Mouse (Mus musculus) kidney, embryonic 15.5 days (tissue): ENCODE data around the gene Pls3. TPM values are rescaled to one million over a fixed set of nuclear protein-coding genes. Genes with fewer than 3 reads are reported as not detected.

Source experiments
- ATAC-seq: fragments of 200-750 bp; cut with Nextera tagmentation; replicated peaks from 2 replicates; pipeline ENCODE4 v1.8.0; 2017; ENCODE audit warnings: moderate TSS enrichment; ENCODE audit not compliant: low FRiP score
- H3K27ac ChIP-seq: fragments of 300-500 bp; sonication (generic); 2 replicates; pipeline ENCODE4 v1.5.1; 2015; ENCODE audit warnings: mild to moderate bottlenecking, inconsistent platforms
- H3K27me3 ChIP-seq: fragments of 300-500 bp; sonication (generic); 2 replicates; pipeline ENCODE4 v1.6.1; 2015; ENCODE audit warnings: inconsistent platforms
- H3K36me3 ChIP-seq: fragments of 300-500 bp; sonication (generic); 2 replicates; pipeline ENCODE4 v1.6.1; 2015; ENCODE audit warnings: inconsistent platforms
- H3K4me1 ChIP-seq: fragments of 300-500 bp; sonication (generic); 2 replicates; pipeline ENCODE4 v1.6.1; 2015; ENCODE audit warnings: inconsistent platforms
- H3K4me2 ChIP-seq: fragments of 300-500 bp; sonication (generic); 2 replicates; pipeline ENCODE4 v1.6.1; 2015; ENCODE audit warnings: moderate library complexity, mild to moderate bottlenecking, inconsistent platforms
- H3K4me3 ChIP-seq: fragments of 300-500 bp; sonication (generic); replicated peaks from 2 replicates; pipeline ENCODE4 v1.5.1; 2015; ENCODE audit warnings: mild to moderate bottlenecking, inconsistent platforms
- H3K9ac ChIP-seq: fragments of 300-500 bp; sonication (generic); 2 replicates; pipeline ENCODE4 v1.6.1; 2015; ENCODE audit warnings: mild to moderate bottlenecking, inconsistent platforms
- H3K9me3 ChIP-seq: fragments of 300-500 bp; sonication (generic); replicated peaks from 2 replicates; pipeline ENCODE4 v1.6.1; 2016; ENCODE audit warnings: inconsistent platforms
- WGBS: fragments of 180-500 bp; shearing (Covaris S2); methylation state at CpG from one replicate; pipeline ENCODE4 v1.1.7; 2015; ENCODE audit warnings: mixed read lengths; 5-methylcytosine and 5-hydroxymethylcytosine counted together
- polyA plus RNA-seq: library from polyadenylated mRNA; unstranded; fragments of >200 nt; fragmentation: Nextera tagmentation; extraction: Ambion mirVana; gene quantifications from 2 replicates; pipeline ENCODE4 v1.2.1, GENCODE M21; 2015

The Pls3 gene
- polyA plus RNA-seq = 117 and 122 TPM in 2 replicates

DNA sequence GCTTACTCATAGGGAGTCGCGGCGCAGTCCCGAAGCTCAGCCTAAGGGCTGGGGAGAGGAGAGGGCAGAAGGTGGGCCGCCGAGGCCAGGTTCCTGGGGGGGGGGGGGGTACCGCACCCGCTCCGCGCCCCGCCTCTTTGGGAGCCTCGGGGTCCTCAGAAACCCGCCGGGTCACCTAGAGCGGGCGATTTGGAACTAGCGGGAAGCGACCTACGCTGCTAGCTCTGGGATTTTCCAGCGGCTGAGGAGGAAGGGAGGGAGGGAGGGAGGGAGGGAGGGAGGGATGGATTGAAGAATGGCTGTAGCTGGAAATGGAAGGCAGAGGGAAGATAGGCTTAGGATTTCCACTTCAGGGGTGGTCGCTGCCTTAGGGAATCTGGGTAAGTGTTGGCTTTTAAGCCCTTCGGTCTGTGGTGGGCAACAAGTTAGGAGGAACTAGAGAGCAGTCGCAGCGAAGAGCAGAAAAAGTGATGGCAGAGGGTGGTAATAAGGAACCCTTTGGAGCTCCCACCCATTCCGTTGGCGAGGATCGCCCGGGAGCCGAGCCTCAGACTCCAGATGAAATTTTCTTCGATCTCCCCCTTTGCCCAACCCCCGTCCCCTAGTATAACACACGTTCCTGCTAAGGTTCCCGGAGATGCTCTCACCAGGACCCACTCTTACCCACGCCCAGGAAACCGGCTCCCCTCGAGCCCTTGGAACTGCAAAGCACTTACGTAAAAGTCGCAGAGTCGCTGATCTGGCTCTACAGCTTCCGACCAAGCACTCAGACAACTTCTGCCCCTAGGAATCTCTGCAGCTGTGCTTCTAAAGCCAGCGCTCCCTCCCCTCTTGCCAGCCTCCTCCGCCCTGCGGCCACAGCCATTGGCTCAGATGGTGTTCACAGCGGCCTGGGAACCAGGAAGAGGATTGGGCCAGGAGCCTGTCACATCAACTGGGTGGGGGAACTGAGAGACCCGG, at the start of gene Pls3:
Gene Pls3 (minus strand): TSS at position 851 of the 960 bp plus-strand sequence.
- no peaks in the 10 kb centered on the region for H3K36me3 ChIP-seq
- H3K27me3 ChIP-seq = peaks cover 16% of the 10 kb centered on the region; the same call in 1 of the 2 replicates
- peak; percentile 99 for ATAC-seq
- peak within 1 kb of the TSS; percentile 92 for H3K27ac ChIP-seq
- peak within 1 kb of the TSS; percentile 47 for H3K9ac ChIP-seq
- 0 out of 2 replicates have a peak, but pooled peaks cover 3% of the 10 kb centered on the region for H3K4me1 ChIP-seq
- peak within 1 kb of the TSS; percentile 54 for H3K4me2 ChIP-seq
- peak within 1 kb of the TSS; percentile 56 for H3K4me3 ChIP-seq
- H3K9me3 ChIP-seq = no peaks in the 10 kb centered on the region
- WGBS = 14% methylated on average over 38 of the region's 45 CpGs

DNA sequence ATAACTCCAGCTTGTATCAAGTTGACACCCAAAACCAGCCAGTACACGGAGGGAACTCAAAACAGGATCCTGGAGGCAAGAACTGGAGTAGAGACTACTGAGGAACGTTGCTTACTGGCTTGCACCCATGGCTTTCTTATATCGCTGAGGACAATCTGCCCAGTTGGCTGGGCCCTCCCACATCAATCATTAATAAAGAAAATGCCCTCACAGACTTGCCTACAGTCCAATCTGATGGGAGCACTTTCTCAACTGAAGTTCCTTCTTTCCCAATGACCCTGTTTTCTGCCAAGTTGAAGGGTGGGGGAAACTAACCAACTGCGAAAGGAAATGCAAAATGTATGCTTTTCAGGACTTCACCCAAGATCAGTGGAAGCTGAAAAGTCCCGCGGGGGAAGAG, 20.7 kb upstream of the Pls3 start:
- ATAC-seq = no peak
- Histone ChIP-seq H3K4me2 (no peak overlapping the region), H3K27me3 (peaks cover 4% of the 10 kb centered on the region; the same call in 1 of the 2 replicates), H3K4me1 (no peaks in the 10 kb centered on the region), H3K9ac (no peak overlapping the region), H3K4me3 (no peak overlapping the region), H3K36me3 (no peaks in the 10 kb centered on the region), H3K9me3 (no peaks in the 10 kb centered on the region), H3K27ac (no peak overlapping the region)
- 66% methylated on average over 6 of the region's 6 CpGs for WGBS

DNA sequence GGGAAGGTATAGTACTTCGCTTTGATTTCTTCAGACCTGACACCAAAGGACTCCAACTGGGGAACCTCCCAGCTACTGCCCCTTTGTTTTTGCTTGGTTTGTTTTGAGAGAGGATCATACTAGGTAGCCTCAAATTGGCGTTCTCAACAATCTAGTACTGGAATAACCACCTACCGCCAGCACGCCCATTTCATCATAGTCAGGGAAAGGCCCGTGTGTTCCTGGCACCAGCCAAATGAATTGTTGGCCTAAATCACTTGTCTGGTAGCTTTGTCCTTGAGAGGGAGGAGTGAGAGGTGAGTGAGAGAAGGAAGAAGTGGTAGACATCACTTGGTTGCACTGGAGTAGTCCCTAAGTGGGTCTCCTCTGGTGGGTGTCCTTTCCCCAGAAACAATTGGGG, 584 bp upstream of the Pls3 start:
- Histone ChIP-seq H3K27ac (no peak overlapping the region), H3K4me2 (peak overlapping the region; percentile 54), H3K4me1 (0 out of 2 replicates have a peak, but pooled peaks cover 3% of the 10 kb centered on the region), H3K9ac (no peak overlapping the region), H3K9me3 (no peaks in the 10 kb centered on the region), H3K27me3 (peaks cover 16% of the 10 kb centered on the region; the same call in 1 of the 2 replicates), H3K36me3 (no peaks in the 10 kb centered on the region), H3K4me3 (peak overlapping the region; percentile 56)
- no peak for ATAC-seq
- WGBS = 32% methylated on average over 5 of the region's 5 CpGs

DNA sequence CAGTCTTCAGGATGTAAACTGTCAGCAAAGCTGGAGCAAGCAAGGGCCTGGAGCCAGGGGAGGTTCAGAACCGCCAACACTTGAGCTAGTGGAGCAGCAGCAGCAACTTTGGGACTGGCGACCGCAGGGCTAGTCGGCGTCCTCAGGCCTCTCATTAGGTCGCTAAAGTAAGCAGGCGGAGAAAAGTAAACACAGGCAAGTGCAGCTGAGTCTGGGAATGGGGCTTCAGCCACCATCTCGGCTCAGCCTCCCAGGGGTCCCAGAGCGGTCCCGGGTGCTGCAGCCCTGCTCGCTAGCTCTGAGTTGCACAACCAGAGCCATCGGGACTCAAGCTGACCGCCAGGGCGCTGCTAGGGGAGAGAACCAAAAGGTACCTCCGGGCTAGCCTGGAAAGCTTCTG, 1.2 kb downstream of the Pls3 start:
- H3K27ac ChIP-seq = peak overlapping the region; percentile 92
- no peaks in the 10 kb centered on the region for H3K9me3 ChIP-seq
- 0 out of 2 replicates have a peak, but pooled peaks cover 3% of the 10 kb centered on the region for H3K4me1 ChIP-seq
- WGBS = 24% methylated on average over 15 of the region's 15 CpGs
- H3K4me2 ChIP-seq = peak overlapping the region; percentile 54
- H3K36me3 ChIP-seq = no peaks in the 10 kb centered on the region
- H3K4me3 ChIP-seq = peak overlapping the region; percentile 56
- ATAC-seq = peak; percentile 46; the same call in 1 of the 2 replicates
- H3K27me3 ChIP-seq = peaks cover 16% of the 10 kb centered on the region; the same call in 1 of the 2 replicates
- peak overlapping the region; percentile 47; the same call in 1 of the 2 replicates for H3K9ac ChIP-seq

DNA sequence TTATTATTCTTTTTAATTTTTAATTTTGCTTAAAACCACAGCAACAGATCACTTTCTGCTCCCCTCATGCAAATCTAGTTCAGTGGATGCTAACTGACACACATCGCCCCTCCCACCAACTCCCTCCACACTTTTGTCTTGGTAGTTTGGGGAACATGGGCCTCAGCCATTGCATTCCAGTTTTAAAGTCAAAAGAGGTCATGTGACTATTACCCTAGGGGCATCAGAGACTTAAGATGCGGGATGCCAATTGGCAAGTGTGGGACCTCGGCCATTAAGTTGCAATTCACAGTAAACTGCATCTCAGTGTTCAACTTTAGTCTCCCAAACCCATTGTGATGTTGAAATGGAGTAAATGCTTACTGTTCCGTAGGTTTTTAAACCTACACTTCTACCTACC, 1.7 kb downstream of the Pls3 start:
- 0 out of 2 replicates have a peak, but pooled peaks cover 3% of the 10 kb centered on the region for H3K4me1 ChIP-seq
- peak overlapping the region; percentile 92; the same call in 1 of the 2 replicates for H3K27ac ChIP-seq
- H3K36me3 ChIP-seq = no peaks in the 10 kb centered on the region
- peak overlapping the region; percentile 56 for H3K4me3 ChIP-seq
- no peaks in the 10 kb centered on the region for H3K9me3 ChIP-seq
- H3K9ac ChIP-seq = no peak overlapping the region
- peak overlapping the region; percentile 54 for H3K4me2 ChIP-seq
- H3K27me3 ChIP-seq = peaks cover 16% of the 10 kb centered on the region; the same call in 1 of the 2 replicates
- no peak for ATAC-seq
- 40% methylated on average over 4 of the region's 4 CpGs for WGBS

DNA sequence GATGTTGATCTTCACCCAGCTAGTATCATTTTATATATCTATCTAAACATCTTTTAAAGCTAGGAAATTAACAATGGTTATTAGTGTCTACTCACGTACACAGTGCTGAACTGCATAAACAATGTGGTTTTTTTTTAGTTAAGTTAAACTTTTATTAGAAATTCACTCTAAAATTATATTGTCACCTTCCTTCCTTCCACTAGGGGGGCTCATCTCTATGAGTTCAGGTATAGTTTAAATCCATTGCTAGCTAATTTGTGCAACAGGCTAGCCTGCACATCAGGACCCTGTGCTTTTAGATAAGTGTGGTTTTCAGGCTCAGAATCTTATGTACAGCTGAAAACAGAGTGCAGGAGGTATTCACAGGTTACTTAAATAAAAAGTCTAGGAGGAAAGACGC, 3.1 kb downstream of the Pls3 start:
- no peak for ATAC-seq
- H3K9me3 ChIP-seq = no peaks in the 10 kb centered on the region
- H3K36me3 ChIP-seq = no peaks in the 10 kb centered on the region
- no peak overlapping the region for H3K27ac ChIP-seq
- 75% methylated on average over 2 of the region's 2 CpGs for WGBS
- H3K4me1 ChIP-seq = 0 out of 2 replicates have a peak, but pooled peaks cover 3% of the 10 kb centered on the region
- H3K27me3 ChIP-seq = peaks cover 16% of the 10 kb centered on the region; the same call in 1 of the 2 replicates
- no peak overlapping the region for H3K4me2 ChIP-seq
- no peak overlapping the region for H3K9ac ChIP-seq
- H3K4me3 ChIP-seq = no peak overlapping the region

DNA sequence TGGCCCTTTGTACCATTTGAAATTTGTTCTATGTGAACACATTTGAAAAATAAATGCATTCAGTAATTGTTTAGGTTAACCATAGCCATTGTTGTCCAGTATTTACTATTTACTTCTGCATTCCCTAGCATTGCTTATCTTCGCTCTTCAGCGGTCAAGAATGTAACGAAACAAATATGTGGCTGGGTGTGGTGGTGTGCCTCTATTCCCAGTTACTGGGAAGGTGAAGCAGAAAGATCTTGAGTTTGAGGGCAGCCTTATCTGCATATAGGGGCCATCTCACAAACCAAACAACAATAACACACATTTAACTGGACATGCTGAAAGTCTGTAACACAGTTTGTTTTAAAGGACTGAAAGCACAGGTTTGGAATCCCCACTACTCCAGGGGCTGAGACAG, 13.3 kb downstream of the Pls3 start:
- 86% methylated on average over 3 of the region's 3 CpGs for WGBS
- Histone ChIP-seq H3K9me3 (no peaks in the 10 kb centered on the region), H3K4me1 (no peaks in the 10 kb centered on the region), H3K9ac (no peak overlapping the region), H3K27ac (no peak overlapping the region), H3K4me3 (no peak overlapping the region), H3K27me3 (peaks cover 3% of the 10 kb centered on the region; the same call in 1 of the 2 replicates), H3K36me3 (no peaks in the 10 kb centered on the region), H3K4me2 (no peak overlapping the region)
- ATAC-seq = no peak

DNA sequence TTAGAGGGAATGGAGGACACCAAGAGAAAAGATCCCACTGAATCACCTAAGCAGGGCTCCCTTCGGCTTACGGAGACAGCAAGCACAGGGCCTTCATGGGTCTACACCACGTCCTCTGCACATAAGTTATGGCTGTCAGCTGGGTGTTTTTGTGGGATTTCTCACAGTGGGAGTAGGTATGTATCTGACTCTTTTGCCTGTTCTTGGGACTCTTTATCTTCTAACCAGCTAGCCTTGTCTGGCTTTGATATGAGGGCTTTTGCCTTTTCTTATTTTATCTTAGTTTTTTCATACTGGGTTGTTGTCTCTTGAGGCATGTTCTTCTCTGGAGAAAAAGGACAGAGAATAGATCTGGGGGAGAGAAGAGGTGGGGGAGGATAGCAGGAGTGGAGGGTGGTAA, 20.7 kb downstream of the Pls3 start:
- Histone ChIP-seq H3K4me1 (no peaks in the 10 kb centered on the region), H3K4me2 (no peak overlapping the region), H3K27ac (no peak overlapping the region), H3K36me3 (no peaks in the 10 kb centered on the region), H3K27me3 (0 out of 2 replicates have a peak, but pooled peaks cover 5% of the 10 kb centered on the region), H3K9me3 (no peaks in the 10 kb centered on the region), H3K4me3 (no peak overlapping the region), H3K9ac (no peak overlapping the region)
- 95% methylated on average over 3 of the region's 3 CpGs for WGBS
- ATAC-seq = no peak

DNA sequence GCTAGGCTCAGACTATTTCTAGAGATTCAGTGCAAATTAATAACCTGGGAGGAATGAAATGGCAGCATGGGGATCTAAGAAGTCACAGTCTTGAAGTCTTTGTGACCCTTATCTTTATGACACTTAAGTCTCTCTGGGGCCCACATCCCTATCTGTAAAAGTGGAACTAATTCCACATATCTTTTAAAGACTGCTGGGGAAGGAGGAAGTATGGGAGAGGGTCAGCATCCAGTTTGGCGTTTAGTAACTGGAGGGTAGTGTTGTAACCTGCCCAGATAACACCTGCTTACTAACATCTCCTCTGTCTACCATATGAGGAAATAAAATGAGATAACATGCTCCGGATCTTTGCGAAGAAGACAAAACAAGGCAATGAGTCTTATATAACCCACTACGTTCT, 30.7 kb downstream of the Pls3 start:
- Histone ChIP-seq H3K9me3 (no peaks in the 10 kb centered on the region), H3K27ac (no peak overlapping the region), H3K27me3 (peaks cover 6% of the 10 kb centered on the region; the same call in 1 of the 2 replicates), H3K36me3 (no peaks in the 10 kb centered on the region), H3K4me3 (no peak overlapping the region), H3K4me1 (no peaks in the 10 kb centered on the region), H3K4me2 (no peak overlapping the region), H3K9ac (no peak overlapping the region)
- WGBS = 84% methylated on average over 4 of the region's 4 CpGs
- no peak for ATAC-seq

DNA sequence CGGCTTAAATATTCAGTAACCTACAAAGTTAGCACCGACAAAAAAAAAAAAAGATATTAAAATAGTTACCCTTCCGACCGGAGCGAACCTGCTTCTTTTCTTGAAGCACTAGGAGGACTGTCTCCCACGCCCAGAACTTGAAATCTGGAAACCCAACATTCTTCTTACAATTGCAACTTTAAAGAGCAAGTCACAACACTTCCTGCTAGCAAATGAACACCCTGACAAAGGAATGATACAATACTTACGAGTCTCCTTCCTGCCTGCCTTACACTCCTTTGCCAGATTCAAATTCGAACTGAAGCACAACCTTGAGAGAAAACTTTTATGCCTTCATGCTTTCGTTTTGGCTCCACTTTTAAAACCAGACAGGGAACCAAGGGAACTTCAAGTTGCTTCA, 32.1 kb downstream of the Pls3 start:
- no peaks in the 10 kb centered on the region for H3K36me3 ChIP-seq
- WGBS = 74% methylated on average over 9 of the region's 9 CpGs
- ATAC-seq = no peak
- H3K27ac ChIP-seq = no peak overlapping the region
- H3K4me2 ChIP-seq = no peak overlapping the region
- H3K9ac ChIP-seq = no peak overlapping the region
- H3K4me3 ChIP-seq = no peak overlapping the region
- H3K4me1 ChIP-seq = no peaks in the 10 kb centered on the region
- peaks cover 9% of the 10 kb centered on the region for H3K27me3 ChIP-seq
- H3K9me3 ChIP-seq = no peaks in the 10 kb centered on the region

DNA sequence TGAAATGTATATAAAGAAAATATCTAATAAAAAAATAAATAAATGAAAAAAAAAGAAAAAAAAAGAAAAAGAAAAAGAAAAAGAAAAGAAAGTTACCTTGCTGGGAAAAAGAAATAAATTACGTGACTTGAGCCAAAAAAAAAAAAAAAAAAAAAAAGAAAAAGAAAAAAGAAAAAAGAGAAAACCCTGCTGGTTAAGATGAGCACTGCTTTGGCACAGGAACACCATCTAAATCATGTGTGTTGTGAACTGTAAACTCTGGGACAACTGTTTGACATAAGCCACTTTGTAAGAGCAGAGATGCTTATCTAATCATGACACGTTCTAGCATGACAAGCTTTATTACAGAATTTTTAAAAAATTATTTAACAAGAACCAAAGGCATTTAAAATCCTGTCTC, 32.9 kb downstream of the Pls3 start:
- Histone ChIP-seq H3K4me3 (no peak overlapping the region), H3K36me3 (no peaks in the 10 kb centered on the region), H3K4me1 (no peaks in the 10 kb centered on the region), H3K27me3 (peaks cover 9% of the 10 kb centered on the region), H3K27ac (no peak overlapping the region), H3K9ac (no peak overlapping the region), H3K9me3 (no peaks in the 10 kb centered on the region), H3K4me2 (no peak overlapping the region)
- ATAC-seq = no peak
- 69% methylated on average over 2 of the region's 2 CpGs for WGBS

DNA sequence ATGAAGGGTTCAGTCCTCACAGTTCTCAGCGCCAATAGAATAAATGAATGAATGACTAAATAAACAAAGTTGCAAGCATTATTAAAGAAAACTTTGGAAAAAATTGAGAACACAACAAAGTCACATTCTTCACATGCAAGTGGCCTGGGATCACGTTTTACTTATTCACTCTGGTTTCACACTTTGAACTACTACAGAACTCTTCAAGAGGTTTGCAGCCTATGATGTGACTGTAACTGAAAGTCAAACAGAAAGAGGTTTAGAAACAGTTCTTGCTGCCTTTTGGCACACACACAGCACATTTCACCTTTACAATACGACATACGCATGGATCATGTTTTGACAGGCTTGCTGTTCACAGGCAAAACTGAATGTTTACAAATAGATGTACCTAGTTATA, 34.7 kb downstream of the Pls3 start:
- no peaks in the 10 kb centered on the region for H3K36me3 ChIP-seq
- no peak overlapping the region for H3K4me2 ChIP-seq
- no peak overlapping the region for H3K9ac ChIP-seq
- H3K27ac ChIP-seq = no peak overlapping the region
- no peaks in the 10 kb centered on the region for H3K4me1 ChIP-seq
- H3K4me3 ChIP-seq = no peak overlapping the region
- ATAC-seq = no peak
- no peaks in the 10 kb centered on the region for H3K9me3 ChIP-seq
- peaks cover 8% of the 10 kb centered on the region for H3K27me3 ChIP-seq
- WGBS = 80% methylated on average over 4 of the region's 4 CpGs
